ENCODE assay signal across 8 mouse cellular contexts in genomic region chr13:103806210-103806851, GRCm38 (mm10). TPM values are rescaled to one million over a fixed set of nuclear protein-coding genes. Genes with fewer than 3 reads are reported as not detected.
DNase-seq lines count a peak whose midpoint lies in the region; ATAC-seq and TF ChIP-seq lines count a peak whose summit lies in the region.

No protein-coding gene starts in this region.

- no peak for TF ChIP-seq EP300 in stomach, postnatal 0 days (optimal IDR thresholded peaks at IDR 0.05)

- no peak overlapping the region for H3K9ac ChIP-seq in forebrain, embryonic 12.5 days
- no peak overlapping the region for H3K9ac ChIP-seq in intestine, postnatal 0 days (ENCODE audit: low read depth, low read length)
- no peak overlapping the region for H3K9ac ChIP-seq in stomach, postnatal 0 days (ENCODE audit: low read length)

- no peaks in the 10 kb centered on the region for H3K27me3 ChIP-seq in forebrain, embryonic 12.5 days
- H3K27me3 ChIP-seq in intestine, postnatal 0 days (replicated peaks; ENCODE audit: control insufficient read depth, insufficient read depth, low read length) = no peaks in the 10 kb centered on the region
- H3K27me3 ChIP-seq in stomach, postnatal 0 days (ENCODE audit: control insufficient read depth, insufficient read depth, low read length) = no peaks in the 10 kb centered on the region

- WGBS in forebrain, embryonic 12.5 days = 22% methylated on average over 6 of the region's 6 CpGs
- 69% methylated on average over 6 of the region's 6 CpGs for WGBS in intestine, postnatal 0 days
- 55% methylated on average over 6 of the region's 6 CpGs for WGBS in stomach, postnatal 0 days

- H3K9me3 ChIP-seq in forebrain, embryonic 12.5 days = no peaks in the 10 kb centered on the region
- no peaks in the 10 kb centered on the region for H3K9me3 ChIP-seq in intestine, postnatal 0 days (ENCODE audit: control insufficient read depth)
- H3K9me3 ChIP-seq in stomach, postnatal 0 days (ENCODE audit: control insufficient read depth, low read length) = no peaks in the 10 kb centered on the region

- intact Hi-C loops in gastrocnemius, postnatal 36 days (cut with DNase I) = no loop called here

- no peak for TF ChIP-seq CTCF in intestine, postnatal 0 days (IDR thresholded peaks at IDR 0.05; ENCODE audit: low read depth)
- no peak for TF ChIP-seq CTCF in stomach, postnatal 0 days (IDR thresholded peaks at IDR 0.05; ENCODE audit: low read depth)

- no peak overlapping the region for H3K4me3 ChIP-seq in forebrain, embryonic 12.5 days (replicated peaks)
- no peak overlapping the region for H3K4me3 ChIP-seq in intestine, postnatal 0 days (ENCODE audit: low read depth, low read length)
- H3K4me3 ChIP-seq in stomach, postnatal 0 days (ENCODE audit: low read depth, low read length) = no peak overlapping the region

- peak; percentile 82; the same call in 1 of the 2 replicates for ATAC-seq in forebrain, embryonic 12.5 days (ENCODE audit: low FRiP score)
- ATAC-seq in intestine, postnatal 0 days = no peak
- no peak for ATAC-seq in stomach, postnatal 0 days (ENCODE audit: low FRiP score, low TSS enrichment)

- H3K27ac ChIP-seq in forebrain, embryonic 12.5 days = peak overlapping the region; percentile 62
- H3K27ac ChIP-seq in intestine, postnatal 0 days (ENCODE audit: low read depth, low read length) = no peak overlapping the region
- no peak overlapping the region for H3K27ac ChIP-seq in stomach, postnatal 0 days (replicated peaks)

- 0 out of 2 replicates have a peak overlapping the region, but pooled peaks have one; percentile 8 for H3K4me2 ChIP-seq in forebrain, embryonic 12.5 days
- H3K4me2 ChIP-seq in intestine, postnatal 0 days (replicated peaks; ENCODE audit: low read depth) = no peak overlapping the region
- no peak overlapping the region for H3K4me2 ChIP-seq in stomach, postnatal 0 days (replicated peaks; ENCODE audit: low read depth)

- H3K36me3 ChIP-seq in forebrain, embryonic 12.5 days (replicated peaks) = no peaks in the 10 kb centered on the region
- H3K36me3 ChIP-seq in intestine, postnatal 0 days (ENCODE audit: control insufficient read depth, insufficient read depth) = no peaks in the 10 kb centered on the region
- H3K36me3 ChIP-seq in stomach, postnatal 0 days (ENCODE audit: control insufficient read depth, insufficient read depth, low read length) = no peaks in the 10 kb centered on the region

- DNase-seq in gastrocnemius, adult 8-10 months (ENCODE audit: low spot score in 2 of 2) = peak; percentile 6 to 37
- no peak for DNase-seq in gastrocnemius, postnatal 36 days
- peak; percentile 20 to 33 for DNase-seq in layer of hippocampus, postnatal 10 days (ENCODE audit: low spot score in 2 of 2)
- peak; percentile 40 for DNase-seq in retina, postnatal 1 day
- no peak for DNase-seq in spleen, adult 18-20 months
- no peak for DNase-seq in stomach, postnatal 0 days (ENCODE audit: low spot score)

- peaks cover 13% of the 10 kb centered on the region for H3K4me1 ChIP-seq in forebrain, embryonic 12.5 days
- H3K4me1 ChIP-seq in intestine, postnatal 0 days (replicated peaks; ENCODE audit: control insufficient read depth, insufficient read depth, low read length) = no peaks in the 10 kb centered on the region
- H3K4me1 ChIP-seq in stomach, postnatal 0 days (replicated peaks; ENCODE audit: control insufficient read depth, insufficient read depth) = no peaks in the 10 kb centered on the region

RNA-seq across cellular contexts. Expression of gene Srek1, which starts 31.9 kb away (rescaled TPM):
- total RNA-seq in gastrocnemius, adult 8-10 months (2022) = 10 to 100 TPM; 12.9 to 17.8 (median 17.3) TPM
- 10 to 100 TPM; 18.9 to 19.4 TPM for total RNA-seq in gastrocnemius, postnatal 36 days (2021)
- polyA plus RNA-seq in forebrain, embryonic 12.5 days (2016; fragmentation: Nextera tagmentation; extraction: Ambion mirVana) = 113 TPM in 2 replicates
- 10 to 100 TPM; 86.5 to 96.0 TPM for total RNA-seq in layer of hippocampus, postnatal 10 days (2021)
- polyA plus RNA-seq in intestine, postnatal 0 days (2015; fragmentation: Nextera tagmentation; extraction: Ambion mirVana) = 22.1 and 29.1 TPM in 2 replicates
- 25.0 and 28.8 TPM in 2 replicates for polyA plus RNA-seq in stomach, postnatal 0 days (2015; fragmentation: Nextera tagmentation; extraction: Ambion mirVana)

Comparison
In these comparisons a context has a peak if more than half of its experiments do, and no peak if none do; other contexts are left out.
1. DNase-seq: peak in gastrocnemius, adult 8-10 months (2 of 2), layer of hippocampus, postnatal 10 days (2 of 2) and retina, postnatal 1 day (single experiment); none in gastrocnemius, postnatal 36 days (0 of 2), spleen, adult 18-20 months (0 of 2) and stomach, postnatal 0 days (single experiment).
2. RNA of gene Srek1, which starts 31.9 kb away (total RNA-seq): 86.5 to 96.0 TPM in layer of hippocampus, postnatal 10 days; 18.9 to 19.4 TPM in gastrocnemius, postnatal 36 days and 12.9 to 17.8 TPM in gastrocnemius, adult 8-10 months; every median in the first group is over 4 times any median in the second.